Mouse (Mus musculus): ENCODE results near the gene Gm20696.

DNA sequence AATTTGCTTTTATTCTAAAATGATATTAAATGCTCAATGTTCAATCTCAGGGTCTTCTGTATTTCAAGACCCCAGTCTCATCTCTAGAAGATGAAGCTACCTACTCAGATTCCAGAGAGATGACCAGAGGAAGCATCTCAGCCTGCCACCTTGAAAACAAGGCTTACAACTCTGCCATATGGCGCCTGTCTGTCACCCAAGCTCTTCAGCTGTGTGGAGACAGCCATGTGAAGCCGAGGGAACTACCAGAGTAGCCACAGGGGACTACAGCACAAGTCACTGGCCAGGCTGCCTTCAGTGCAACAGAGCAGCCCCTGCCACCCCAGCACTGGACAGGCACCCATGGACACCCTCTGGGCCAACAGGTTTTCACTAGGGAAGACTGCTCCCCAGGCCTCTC is 289.5 kb downstream of the Gm20696 start:
- TF ChIP-seq CTCF (IDR thresholded peaks at IDR 0.05; ENCODE audit: low read depth, low read length) = no peak
- no peak for TF ChIP-seq EP300 (IDR thresholded peaks at IDR 0.05; ENCODE audit: insufficient read depth, low read depth, low read length)

All from ES-Bruce4 (cell line).